ENCODE assay signal across 8 mouse cellular contexts in genomic region chr1:131134942-131135522, GRCm38 (mm10). TPM values are rescaled to one million over a fixed set of nuclear protein-coding genes. Genes with fewer than 3 reads are reported as not detected.
DNase-seq lines count a peak whose midpoint lies in the region; ATAC-seq and TF ChIP-seq lines count a peak whose summit lies in the region.

No protein-coding gene starts in this region.

- H3K9me3 ChIP-seq in forebrain, embryonic 16.5 days (ENCODE audit: control insufficient read depth, low read length): no peaks in the 10 kb centered on the region

- peaks cover 3% of the 10 kb centered on the region; the same call in 1 of the 2 replicates for H3K36me3 ChIP-seq in forebrain, embryonic 16.5 days (ENCODE audit: control insufficient read depth, insufficient read depth)

- 24% methylated on average over 8 of the region's 8 CpGs for WGBS in forebrain, embryonic 16.5 days

- ATAC-seq in forebrain, embryonic 16.5 days: no peak

- H3K27me3 ChIP-seq in forebrain, embryonic 16.5 days (replicated peaks; ENCODE audit: control insufficient read depth, insufficient read depth, low read length): no peaks in the 10 kb centered on the region

- no peak overlapping the region for H3K27ac ChIP-seq in left cerebral cortex, adult 2 months
- peak overlapping the region; percentile 66 for H3K27ac ChIP-seq in forebrain, embryonic 16.5 days (ENCODE audit: low read length)

- H3K4me3 ChIP-seq in left cerebral cortex, adult 2 months: peak overlapping the region; percentile 1; the same call in 1 of the 2 replicates
- H3K4me3 ChIP-seq in forebrain, embryonic 16.5 days (replicated peaks; ENCODE audit: low read length): 0 out of 2 replicates have a peak overlapping the region, but pooled peaks have one; percentile 12

- peaks cover 32% of the 10 kb centered on the region for H3K4me1 ChIP-seq in forebrain, embryonic 16.5 days (replicated peaks; ENCODE audit: control insufficient read depth, insufficient read depth, low read length)

- TF ChIP-seq CTCF in left cerebral cortex, adult 2 months (IDR thresholded peaks at IDR 0.05): no peak

- H3K9ac ChIP-seq in forebrain, embryonic 16.5 days (replicated peaks; ENCODE audit: low read depth, low read length): peak overlapping the region; percentile 6; the same call in 1 of the 2 replicates

- intact Hi-C loops in left cerebral cortex, adult 2 months (cut with DNase I): no loop called here
- intact Hi-C loops in left cerebral cortex, postnatal 14 days (cut with DNase I): no loop called here

- peak overlapping the region; percentile 37 for H3K4me2 ChIP-seq in forebrain, embryonic 16.5 days (ENCODE audit: low read length)

- no peak for DNase-seq in left cerebral cortex, adult 2 months (ENCODE audit: extremely low spot score in 1 of 2, low spot score in 2 of 2)
- no peak for DNase-seq in left cerebral cortex, postnatal 14 days (ENCODE audit: low spot score in 2 of 2)
- DNase-seq in NIH3T3 (ENCODE audit: low read depth): peak; percentile 40
- DNase-seq in lung, postnatal 10 days: peak; percentile 31
- DNase-seq in frontal cortex, postnatal 25 days (ENCODE audit: low spot score in 2 of 2): no peak
- DNase-seq in embryo, embryonic 9.5 days (ENCODE audit: extremely low spot score): no peak
- DNase-seq in retina, embryonic 14.5 days (ENCODE audit: low spot score): no peak

RNA-seq across cellular contexts. Expression of gene Dyrk3, which starts 3.1 kb away (rescaled TPM):
- 10 to 100 TPM; 15.6 to 16.6 TPM for total RNA-seq in left cerebral cortex, adult 2 months (2021)
- total RNA-seq in left cerebral cortex, postnatal 14 days (2021): 10 to 100 TPM in 1 of 2 experiments, 1 to 10 TPM in 1; 9.3 to 19.0 TPM
- 19.5 and 20.7 TPM in 2 replicates for polyA plus RNA-seq in forebrain, embryonic 16.5 days (2015; fragmentation: Nextera tagmentation; extraction: Ambion mirVana)

RNA-seq across cellular contexts. Expression of gene Eif2d, which starts 17.9 kb away (rescaled TPM):
- 10 to 100 TPM; 38.2 to 42.1 TPM for total RNA-seq in left cerebral cortex, adult 2 months (2021)
- total RNA-seq in left cerebral cortex, postnatal 14 days (2021): 10 to 100 TPM; 35.4 to 39.6 TPM
- 64.1 and 64.4 TPM in 2 replicates for polyA plus RNA-seq in forebrain, embryonic 16.5 days (2015; fragmentation: Nextera tagmentation; extraction: Ambion mirVana)

RNA-seq across cellular contexts. Expression of gene Mapkapk2, which starts 37.4 kb away (rescaled TPM):
- 10 to 100 TPM; 31.0 to 32.8 TPM for total RNA-seq in left cerebral cortex, adult 2 months (2021)
- 10 to 100 TPM; 25.1 to 26.0 TPM for total RNA-seq in left cerebral cortex, postnatal 14 days (2021)
- polyA plus RNA-seq in forebrain, embryonic 16.5 days (2015; fragmentation: Nextera tagmentation; extraction: Ambion mirVana): 19.9 and 23.0 TPM in 2 replicates

Comparison
In these comparisons a context has a peak if more than half of its experiments do, and no peak if none do; other contexts are left out.
1. DNase-seq: peak in NIH3T3 (single experiment) and lung, postnatal 10 days (single experiment); none in left cerebral cortex, adult 2 months (0 of 2), left cerebral cortex, postnatal 14 days (0 of 2), frontal cortex, postnatal 25 days (0 of 2), embryo, embryonic 9.5 days (single experiment) and retina, embryonic 14.5 days (single experiment).